In the genomic region with DNA sequence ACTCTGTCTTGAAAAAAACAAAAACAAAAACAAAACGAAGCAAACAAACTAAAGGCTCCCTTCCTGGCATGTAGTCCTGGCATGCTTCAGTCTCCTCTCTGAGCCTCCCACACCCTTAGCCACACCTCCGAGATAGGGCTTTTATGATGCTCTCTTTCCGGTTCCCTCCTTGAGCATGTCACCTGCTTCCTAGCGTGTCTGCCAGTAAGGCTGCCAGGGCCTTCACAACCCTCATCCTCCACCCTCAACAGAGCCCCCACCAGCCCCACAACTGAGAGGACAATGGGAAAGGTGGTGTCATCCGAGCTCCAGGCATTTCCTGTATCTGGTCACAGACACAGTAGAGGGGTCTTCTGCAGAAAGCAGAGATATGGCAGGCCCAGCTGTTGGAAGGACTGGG, we compare ENCODE assay signal across 20 mouse cellular contexts. TPM values are rescaled to one million over a fixed set of nuclear protein-coding genes. Genes with fewer than 3 reads are reported as not detected.
A peak's percentile ranks its signal among the peaks of the same experiment; 100 is the strongest.
DNase-seq lines count a peak whose midpoint lies in the region; ATAC-seq lines count a peak whose summit lies in the region.
"Had no signal": no experiment of that assay in that cellular context is flagged by ENCODE, and none has a peak within 500 bp of the region (broad histone marks: within the 10 kb centered on the region; RNA-seq: fewer than 3 reads in every experiment).

No protein-coding gene starts in this region.

- peaks cover 3% of the 10 kb centered on the region; the same call in 1 of the 2 replicates for H3K4me1 ChIP-seq in intestine, embryonic 14.5 days (replicated peaks; ENCODE audit: control insufficient read depth, insufficient read depth, low read length)
- H3K4me1 ChIP-seq: forebrain, embryonic 10.5 days; midbrain, embryonic 12.5 days had no signal

- WGBS in intestine, embryonic 14.5 days: 43% methylated on average over 5 of the region's 5 CpGs

- no peak overlapping the region for H3K9ac ChIP-seq in intestine, embryonic 14.5 days (ENCODE audit: low read length)
- H3K9ac ChIP-seq: hindbrain, embryonic 14.5 days; midbrain, embryonic 12.5 days had no signal

- no peaks in the 10 kb centered on the region for H3K9me3 ChIP-seq in intestine, embryonic 14.5 days (ENCODE audit: control insufficient read depth, low read length)
- H3K9me3 ChIP-seq: forebrain, embryonic 10.5 days; midbrain, embryonic 12.5 days had no signal

- peak; percentile 59 for DNase-seq in cerebellum, adult 9-11 months
- DNase-seq in cerebellum, adult 11 months: no peak
- peak; percentile 19 to 37 for DNase-seq in CD8-positive naive resting alpha-beta T cell, adult 2 months (ENCODE audit: low read depth in 2 of 2, low spot score in 2 of 2)
- DNase-seq in intestine, embryonic 14.5 days (ENCODE audit: low spot score): peak; percentile 54
- DNase-seq in thymus, postnatal 0 days (ENCODE audit: low spot score): peak; percentile 88
- DNase-seq in adrenal gland, postnatal 36 days: no peak
- no peak for DNase-seq in urinary bladder, postnatal 25 days (ENCODE audit: low spot score)
- no peak for DNase-seq in right cerebral cortex, postnatal 10 days (ENCODE audit: low spot score in 2 of 2)
- DNase-seq: gastrocnemius, postnatal 36 days; heart, postnatal 14 days; kidney, adult 8-10 months; kidney, postnatal 25 days; layer of hippocampus, adult 9-11 months; lung, adult 2 months; retina, postnatal 1 day had no signal

- no peaks in the 10 kb centered on the region for H3K27me3 ChIP-seq in intestine, embryonic 14.5 days (replicated peaks; ENCODE audit: control insufficient read depth, insufficient read depth, low read length)
- H3K27me3 ChIP-seq: midbrain, embryonic 12.5 days; Patski had no signal

- H3K4me3 ChIP-seq in intestine, embryonic 14.5 days (ENCODE audit: low read depth, low read length): no peak overlapping the region
- H3K4me3 ChIP-seq: forebrain, embryonic 10.5 days; midbrain, embryonic 12.5 days; myocyte had no signal

- no peak for ATAC-seq in intestine, embryonic 14.5 days (replicated peaks; ENCODE audit: low FRiP score, low TSS enrichment, low read depth)
- ATAC-seq: Patski had no signal

- H3K27ac ChIP-seq in intestine, embryonic 14.5 days (ENCODE audit: low read depth): no peak overlapping the region
- H3K27ac ChIP-seq: forebrain, embryonic 10.5 days; hindbrain, embryonic 14.5 days; midbrain, embryonic 12.5 days had no signal

- no peaks in the 10 kb centered on the region for H3K36me3 ChIP-seq in intestine, embryonic 14.5 days (ENCODE audit: control insufficient read depth, insufficient read depth, low read length)
- H3K36me3 ChIP-seq: forebrain, embryonic 10.5 days; midbrain, embryonic 12.5 days had no signal

- no peak overlapping the region for H3K4me2 ChIP-seq in intestine, embryonic 14.5 days (ENCODE audit: low read length)
- H3K4me2 ChIP-seq: hindbrain, embryonic 14.5 days; midbrain, embryonic 12.5 days had no signal

RNA-seq across cellular contexts. Expression of a gene that starts 18.9 kb away (rescaled TPM):
- 24.2 and 26.4 TPM in 2 replicates for polyA plus RNA-seq in intestine, embryonic 14.5 days (2014; fragmentation: Nextera tagmentation; extraction: Ambion mirVana)
- polyA plus RNA-seq in thymus, postnatal 0 days (2015; fragmentation: Nextera tagmentation; extraction: Ambion mirVana): 24.0 and 31.4 TPM in 2 replicates
- 10 to 100 TPM; 42.8 to 49.1 TPM for total RNA-seq in adrenal gland, postnatal 36 days (2021)

Comparison
In these comparisons a context has a peak if more than half of its experiments do, and no peak if none do; other contexts are left out.
1. DNase-seq: peak in cerebellum, adult 9-11 months (single experiment), CD8-positive naive resting alpha-beta T cell, adult 2 months (2 of 2), intestine, embryonic 14.5 days (single experiment) and thymus, postnatal 0 days (single experiment); none in cerebellum, adult 11 months (single experiment), adrenal gland, postnatal 36 days (0 of 2), urinary bladder, postnatal 25 days (single experiment) and right cerebral cortex, postnatal 10 days (0 of 2).